ENCODE assay signal across 9 mouse cellular contexts in genomic region chr2:72614256-72614655, GRCm38 (mm10).
DNase-seq lines count a peak whose midpoint lies in the region; ATAC-seq lines count a peak whose summit lies in the region.
"Had no signal": no experiment of that assay in that cellular context is flagged by ENCODE, and none has a peak within 500 bp of the region (broad histone marks: within the 10 kb centered on the region; RNA-seq: fewer than 3 reads in every experiment).

No protein-coding gene starts in this region.

- no peak overlapping the region for H3K9ac ChIP-seq in midbrain, embryonic 12.5 days (replicated peaks)
- no peak overlapping the region for H3K9ac ChIP-seq in midbrain, embryonic 16.5 days (ENCODE audit: low read depth, low read length)
- H3K9ac ChIP-seq: stomach, embryonic 15.5 days had no signal

- DNase-seq in gastrocnemius, adult 18-20 months (ENCODE audit: low spot score) = peak; percentile 85
- peak; percentile 48 to 62 for DNase-seq in lung, adult 18-20 months
- peak; percentile 60 to 81 for DNase-seq in urinary bladder, postnatal 36 days (ENCODE audit: low spot score in 2 of 2)
- no peak for DNase-seq in spleen, adult 18-20 months
- no peak for DNase-seq in thymus, postnatal 10 days (ENCODE audit: low spot score in 2 of 2)

- H3K27ac ChIP-seq in midbrain, embryonic 12.5 days (replicated peaks) = no peak overlapping the region
- no peak overlapping the region for H3K27ac ChIP-seq in midbrain, embryonic 16.5 days (ENCODE audit: low read length)
- H3K27ac ChIP-seq: macrophage; stomach, embryonic 15.5 days had no signal

- H3K9me3 ChIP-seq in midbrain, embryonic 12.5 days = no peaks in the 10 kb centered on the region
- no peaks in the 10 kb centered on the region for H3K9me3 ChIP-seq in midbrain, embryonic 16.5 days (replicated peaks; ENCODE audit: control insufficient read depth, low read length, poor library complexity, severe bottlenecking)
- H3K9me3 ChIP-seq: stomach, embryonic 15.5 days had no signal

- H3K4me3 ChIP-seq in midbrain, embryonic 12.5 days = no peak overlapping the region
- H3K4me3 ChIP-seq in midbrain, embryonic 16.5 days (ENCODE audit: low read depth, low read length) = no peak overlapping the region
- H3K4me3 ChIP-seq: stomach, embryonic 15.5 days had no signal

- peaks cover 42% of the 10 kb centered on the region for H3K27me3 ChIP-seq in midbrain, embryonic 12.5 days
- peaks cover 8% of the 10 kb centered on the region for H3K27me3 ChIP-seq in midbrain, embryonic 16.5 days (ENCODE audit: control insufficient read depth, insufficient read depth, low read depth, low read length)
- H3K27me3 ChIP-seq: stomach, embryonic 15.5 days had no signal

- H3K4me1 ChIP-seq in midbrain, embryonic 12.5 days = peaks cover 4% of the 10 kb centered on the region
- H3K4me1 ChIP-seq in midbrain, embryonic 16.5 days (ENCODE audit: control insufficient read depth, insufficient read depth, low read length) = peaks cover 5% of the 10 kb centered on the region
- H3K4me1 ChIP-seq: stomach, embryonic 15.5 days had no signal

- H3K36me3 ChIP-seq in midbrain, embryonic 12.5 days = no peaks in the 10 kb centered on the region
- no peaks in the 10 kb centered on the region for H3K36me3 ChIP-seq in midbrain, embryonic 16.5 days (ENCODE audit: control insufficient read depth, insufficient read depth, low read length)
- H3K36me3 ChIP-seq: stomach, embryonic 15.5 days had no signal

- WGBS in midbrain, embryonic 12.5 days = 71% methylated on average over 8 of the region's 8 CpGs
- WGBS in midbrain, embryonic 16.5 days = 44% methylated on average over 8 of the region's 8 CpGs

- 0 out of 2 replicates have a peak, but pooled peaks have one; percentile 38 for ATAC-seq in midbrain, embryonic 12.5 days (ENCODE audit: low FRiP score, low read depth)
- no peak for ATAC-seq in midbrain, embryonic 16.5 days

- H3K4me2 ChIP-seq in midbrain, embryonic 12.5 days (replicated peaks) = no peak overlapping the region
- H3K4me2 ChIP-seq in midbrain, embryonic 16.5 days (ENCODE audit: low read length) = no peak overlapping the region
- H3K4me2 ChIP-seq: stomach, embryonic 15.5 days had no signal

Comparison
In these comparisons a context has a peak if more than half of its experiments do, and no peak if none do; other contexts are left out.
1. DNase-seq: peak in gastrocnemius, adult 18-20 months (single experiment), lung, adult 18-20 months (2 of 2) and urinary bladder, postnatal 36 days (2 of 2); none in spleen, adult 18-20 months (0 of 2) and thymus, postnatal 10 days (0 of 2).